Mouse (Mus musculus): ENCODE data around the gene Myt1. TPM values are rescaled to one million over a fixed set of nuclear protein-coding genes. Genes with fewer than 3 reads are reported as not detected.
A peak's percentile ranks its signal among the peaks of the same experiment; 100 is the strongest.

The Myt1 gene
- polyA plus RNA-seq (2014; fragmentation: Nextera tagmentation; extraction: Ambion mirVana): 0.77 and 1.3 TPM in 2 replicates

DNA sequence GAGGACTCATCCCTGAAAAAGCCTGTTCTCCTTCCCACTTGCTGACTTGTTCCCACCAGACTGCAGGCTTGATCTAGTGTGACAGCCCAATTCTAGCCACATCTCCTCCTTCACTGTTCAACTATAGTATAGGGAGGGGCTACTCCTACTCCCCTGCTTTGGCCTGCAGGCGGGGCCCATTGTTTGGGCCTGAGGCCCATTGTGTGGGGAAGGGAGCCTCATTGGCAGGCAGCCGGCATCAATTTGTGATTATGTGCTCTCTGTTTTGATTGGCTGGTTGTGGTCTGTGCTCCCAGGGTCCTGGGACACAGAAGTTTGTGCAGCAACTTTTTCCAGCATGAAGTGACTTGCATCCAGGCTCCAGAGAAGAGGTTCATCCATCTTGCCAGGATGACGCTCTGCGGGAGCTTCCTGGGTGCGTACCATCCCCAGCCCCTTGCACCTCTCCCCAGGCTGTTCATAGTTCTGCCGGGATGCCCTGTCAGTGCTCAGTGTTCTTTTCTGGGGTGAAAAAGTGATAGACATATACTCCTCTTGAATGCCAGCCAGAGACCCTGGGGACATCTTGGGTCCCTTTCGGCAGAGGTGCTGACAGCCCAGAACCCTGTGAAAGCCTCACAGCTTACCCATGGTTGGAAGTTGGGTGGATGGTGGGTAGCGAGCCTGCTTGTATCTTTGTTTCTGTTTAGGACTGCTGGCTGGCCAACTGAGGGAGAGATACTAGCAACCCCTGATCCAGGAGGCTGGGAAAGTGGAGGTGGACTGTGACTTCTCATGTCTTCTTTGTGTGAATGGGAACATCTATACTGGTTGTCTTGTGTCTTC, at the start of gene Myt1:
Myt1 (plus strand) TSS at position 327 of the 825 bp plus-strand sequence.
- Histone ChIP-seq H3K27me3 (replicated peaks; ENCODE audit: control insufficient read depth, insufficient read depth, low read length) (no peaks in the 10 kb centered on the region), H3K27ac (replicated peaks; ENCODE audit: low read depth, low read length) (no peak within 1 kb of the TSS), H3K4me2 (ENCODE audit: low read depth, low read length) (0 out of 2 replicates have a peak within 1 kb of the TSS, but pooled peaks have one; percentile 19), H3K4me3 (ENCODE audit: low read depth, low read length) (no peak within 1 kb of the TSS), H3K9ac (ENCODE audit: low read depth, low read length) (no peak within 1 kb of the TSS), H3K36me3 (ENCODE audit: control insufficient read depth, insufficient read depth, low read length) (no peaks in the 10 kb centered on the region), H3K9me3 (ENCODE audit: control insufficient read depth, low read length) (no peaks in the 10 kb centered on the region), H3K4me1 (ENCODE audit: control insufficient read depth, insufficient read depth, low read length) (0 out of 2 replicates have a peak, but pooled peaks cover 4% of the 10 kb centered on the region)
- DNase-seq (ENCODE audit: low spot score) (peak; percentile 73), ATAC-seq (ENCODE audit: low read depth) (peak; percentile 58)
- WGBS: 39% methylated on average over 8 of the region's 8 CpGs

DNA sequence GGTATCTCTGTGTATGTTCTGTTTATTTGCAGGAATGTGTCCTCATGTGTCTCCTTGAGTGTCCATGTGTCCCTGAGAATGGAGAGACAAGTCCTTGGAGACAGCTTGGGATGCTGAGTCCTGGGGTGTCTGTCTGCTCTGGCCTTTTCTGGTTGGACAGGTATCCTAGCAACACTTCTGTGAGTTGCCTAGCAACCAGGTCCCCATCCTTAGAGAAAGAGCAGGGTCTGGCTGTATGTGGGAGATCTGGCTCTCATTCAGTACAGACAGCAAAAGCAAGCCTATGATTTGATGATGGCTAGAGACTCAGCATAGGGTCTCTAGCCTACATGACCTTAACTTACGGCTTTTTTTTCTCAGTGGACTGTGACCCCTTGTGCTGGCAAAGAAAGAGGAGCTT, 49.4 kb upstream of the Myt1 start:
- Histone ChIP-seq H3K27me3 (replicated peaks; ENCODE audit: control insufficient read depth, insufficient read depth, low read length) (no peaks in the 10 kb centered on the region), H3K9ac (ENCODE audit: low read depth, low read length) (no peak overlapping the region), H3K36me3 (ENCODE audit: control insufficient read depth, insufficient read depth, low read length) (no peaks in the 10 kb centered on the region), H3K27ac (replicated peaks; ENCODE audit: low read depth, low read length) (no peak overlapping the region), H3K4me2 (ENCODE audit: low read depth, low read length) (no peak overlapping the region), H3K4me3 (ENCODE audit: low read depth, low read length) (no peak overlapping the region), H3K4me1 (ENCODE audit: control insufficient read depth, insufficient read depth, low read length) (peaks cover 5% of the 10 kb centered on the region; the same call in 1 of the 2 replicates), H3K9me3 (ENCODE audit: control insufficient read depth, low read length) (no peaks in the 10 kb centered on the region)
- 81% methylated on average over 1 of the region's 1 CpGs for WGBS
- DNase-seq (ENCODE audit: low spot score) (no peak), ATAC-seq (ENCODE audit: low read depth) (no peak)

DNA sequence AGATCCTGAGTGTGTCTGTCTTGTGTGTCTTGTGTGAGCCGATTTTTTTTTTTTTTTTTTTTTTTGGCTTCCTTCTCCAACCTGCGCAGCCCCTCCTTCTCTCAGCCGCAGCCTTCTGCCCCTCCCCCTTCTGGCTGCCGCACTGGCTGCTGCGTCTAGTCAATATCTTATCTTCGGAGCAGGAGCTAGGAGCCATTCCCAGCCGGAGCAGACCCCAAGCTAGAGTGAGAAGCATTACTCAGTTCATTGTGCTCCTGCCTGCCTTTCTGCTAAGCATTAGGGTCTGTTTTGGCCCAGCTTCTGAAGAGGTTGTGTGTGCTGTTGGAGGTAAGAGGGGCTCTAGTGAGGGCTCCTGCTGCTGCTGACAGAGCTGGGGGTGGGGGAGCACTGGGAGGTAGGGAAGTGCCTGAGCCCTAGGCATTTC, 48.2 kb upstream of the Myt1 start, which contains the start of gene Oprl1:
Oprl1 (plus strand) TSS at position 114 of the 424 bp plus-strand sequence.
- DNase-seq (ENCODE audit: low spot score) (peak; percentile 50), ATAC-seq (ENCODE audit: low read depth) (peak; percentile 57; the same call in 1 of the 2 replicates)
- H3K4me1 ChIP-seq (ENCODE audit: control insufficient read depth, insufficient read depth, low read length): peaks cover 5% of the 10 kb centered on the region; the same call in 1 of the 2 replicates
- H3K27ac ChIP-seq (replicated peaks; ENCODE audit: low read depth, low read length): no peak within 1 kb of the TSS
- peak within 1 kb of the TSS; percentile 54 for H3K9ac ChIP-seq (ENCODE audit: low read depth, low read length)
- no peaks in the 10 kb centered on the region for H3K27me3 ChIP-seq (replicated peaks; ENCODE audit: control insufficient read depth, insufficient read depth, low read length)
- 0% methylated on average over 7 of the region's 7 CpGs for WGBS
- no peaks in the 10 kb centered on the region for H3K36me3 ChIP-seq (ENCODE audit: control insufficient read depth, insufficient read depth, low read length)
- H3K4me3 ChIP-seq (ENCODE audit: low read depth, low read length): peak within 1 kb of the TSS; percentile 17; the same call in 1 of the 2 replicates
- no peaks in the 10 kb centered on the region for H3K9me3 ChIP-seq (ENCODE audit: control insufficient read depth, low read length)
- peak within 1 kb of the TSS; percentile 37 for H3K4me2 ChIP-seq (ENCODE audit: low read depth, low read length)

DNA sequence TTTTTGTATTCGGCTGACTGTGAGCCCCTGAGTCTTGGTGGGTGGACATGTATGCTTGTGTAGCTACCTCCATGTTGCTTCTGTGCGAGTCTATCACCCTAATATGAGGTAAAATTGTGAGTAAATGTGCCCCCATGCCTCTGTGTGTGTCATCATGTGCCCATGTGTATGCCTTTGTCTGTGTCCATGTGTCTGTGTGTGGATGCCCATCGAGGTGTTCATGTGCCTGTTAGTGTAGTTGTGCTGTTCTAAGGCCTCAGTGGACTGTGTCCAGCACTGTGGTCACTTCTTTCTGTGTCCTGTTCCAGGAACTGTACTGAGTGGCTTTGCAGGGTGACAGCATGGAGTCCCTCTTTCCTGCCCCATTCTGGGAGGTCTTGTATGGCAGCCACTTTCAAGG, 47.8 kb upstream of the Myt1 start:
- Histone ChIP-seq H3K4me2 (ENCODE audit: low read depth, low read length) (peak overlapping the region; percentile 37), H3K4me3 (ENCODE audit: low read depth, low read length) (peak overlapping the region; percentile 17; the same call in 1 of the 2 replicates), H3K27me3 (replicated peaks; ENCODE audit: control insufficient read depth, insufficient read depth, low read length) (no peaks in the 10 kb centered on the region), H3K27ac (replicated peaks; ENCODE audit: low read depth, low read length) (no peak overlapping the region), H3K9ac (ENCODE audit: low read depth, low read length) (peak overlapping the region; percentile 54), H3K4me1 (ENCODE audit: control insufficient read depth, insufficient read depth, low read length) (peaks cover 5% of the 10 kb centered on the region; the same call in 1 of the 2 replicates), H3K36me3 (ENCODE audit: control insufficient read depth, insufficient read depth, low read length) (no peaks in the 10 kb centered on the region), H3K9me3 (ENCODE audit: control insufficient read depth, low read length) (no peaks in the 10 kb centered on the region)
- 52% methylated on average over 3 of the region's 3 CpGs for WGBS
- no peak for DNase-seq (ENCODE audit: low spot score)
- ATAC-seq (ENCODE audit: low read depth): no peak

DNA sequence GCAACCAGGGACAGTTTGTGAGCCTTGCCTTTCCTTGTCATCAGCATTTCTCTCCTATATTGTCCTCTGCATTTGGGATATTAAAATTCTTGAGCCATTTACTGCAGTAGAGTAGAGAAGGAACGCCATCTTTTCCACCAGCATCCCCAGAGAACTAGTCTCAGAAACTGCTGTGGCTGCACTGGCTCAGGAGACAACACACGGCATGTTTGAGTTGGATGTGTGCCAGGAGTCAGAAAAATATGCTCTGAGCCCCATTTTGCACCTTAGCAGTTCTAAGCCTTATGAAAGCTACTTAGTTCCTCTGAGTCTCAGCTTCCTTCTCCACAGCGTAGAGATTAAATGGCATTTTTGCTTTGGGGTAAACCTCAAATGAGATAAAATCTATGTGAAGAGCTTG, 46.1 kb upstream of the Myt1 start:
- H3K4me3 ChIP-seq (ENCODE audit: low read depth, low read length): no peak overlapping the region
- H3K27me3 ChIP-seq (replicated peaks; ENCODE audit: control insufficient read depth, insufficient read depth, low read length): no peaks in the 10 kb centered on the region
- no peaks in the 10 kb centered on the region for H3K36me3 ChIP-seq (ENCODE audit: control insufficient read depth, insufficient read depth, low read length)
- H3K4me2 ChIP-seq (ENCODE audit: low read depth, low read length): no peak overlapping the region
- no peaks in the 10 kb centered on the region for H3K9me3 ChIP-seq (ENCODE audit: control insufficient read depth, low read length)
- H3K27ac ChIP-seq (replicated peaks; ENCODE audit: low read depth, low read length): no peak overlapping the region
- no peak overlapping the region for H3K9ac ChIP-seq (ENCODE audit: low read depth, low read length)
- DNase-seq (ENCODE audit: low spot score) (peak; percentile 36), ATAC-seq (ENCODE audit: low read depth) (no peak)
- WGBS: 32% methylated on average over 3 of the region's 3 CpGs
- H3K4me1 ChIP-seq (ENCODE audit: control insufficient read depth, insufficient read depth, low read length): peaks cover 5% of the 10 kb centered on the region; the same call in 1 of the 2 replicates

DNA sequence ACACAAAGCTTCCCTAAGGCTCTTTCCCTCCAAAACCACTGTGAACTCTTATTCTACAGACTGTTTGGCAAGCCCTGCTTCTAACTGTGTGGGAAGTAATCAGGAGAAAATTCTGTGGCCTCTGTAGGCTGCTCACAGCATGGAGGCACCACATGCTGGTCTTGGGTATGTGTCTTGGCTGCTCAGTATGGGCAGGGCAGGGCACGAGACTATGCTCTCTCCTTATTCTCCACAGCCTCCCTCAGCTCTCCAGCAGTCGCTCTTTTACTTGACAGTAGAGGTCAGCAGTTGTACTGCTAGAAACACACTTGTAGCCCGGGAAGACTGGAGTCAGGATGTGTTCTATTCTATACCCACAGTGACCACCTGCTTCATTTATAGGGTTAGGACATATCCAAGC, 43.1 kb upstream of the Myt1 start:
- ATAC-seq (ENCODE audit: low read depth) (no peak), DNase-seq (ENCODE audit: low spot score) (no peak)
- no peak overlapping the region for H3K4me3 ChIP-seq (ENCODE audit: low read depth, low read length)
- no peak overlapping the region for H3K4me2 ChIP-seq (ENCODE audit: low read depth, low read length)
- no peaks in the 10 kb centered on the region for H3K9me3 ChIP-seq (ENCODE audit: control insufficient read depth, low read length)
- H3K27me3 ChIP-seq (replicated peaks; ENCODE audit: control insufficient read depth, insufficient read depth, low read length): no peaks in the 10 kb centered on the region
- peaks cover 4% of the 10 kb centered on the region; the same call in 1 of the 2 replicates for H3K4me1 ChIP-seq (ENCODE audit: control insufficient read depth, insufficient read depth, low read length)
- no peaks in the 10 kb centered on the region for H3K36me3 ChIP-seq (ENCODE audit: control insufficient read depth, insufficient read depth, low read length)
- H3K27ac ChIP-seq (replicated peaks; ENCODE audit: low read depth, low read length): no peak overlapping the region
- 26% methylated on average over 3 of the region's 3 CpGs for WGBS
- no peak overlapping the region for H3K9ac ChIP-seq (ENCODE audit: low read depth, low read length)

DNA sequence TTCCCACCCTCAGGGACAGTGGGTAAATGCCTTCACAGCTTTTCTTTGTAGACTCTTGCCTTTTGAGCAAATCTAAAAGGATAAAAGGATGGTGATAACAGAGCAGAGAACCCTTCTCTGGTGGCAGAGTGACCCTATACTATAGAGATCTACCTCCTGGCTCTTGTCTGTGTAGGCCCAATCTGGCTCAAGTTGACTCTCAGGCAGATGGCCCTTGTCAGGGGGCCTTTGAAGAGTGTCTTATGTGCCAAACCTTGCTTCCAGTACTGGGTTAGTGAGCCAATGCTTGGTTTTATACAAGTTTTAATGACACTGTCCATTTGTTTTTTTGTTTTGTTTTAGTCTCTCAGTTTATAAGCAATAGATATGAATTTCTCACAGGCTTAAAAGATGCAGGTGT, 41.9 kb upstream of the Myt1 start:
- Histone ChIP-seq H3K9ac (ENCODE audit: low read depth, low read length) (no peak overlapping the region), H3K27me3 (replicated peaks; ENCODE audit: control insufficient read depth, insufficient read depth, low read length) (no peaks in the 10 kb centered on the region), H3K36me3 (ENCODE audit: control insufficient read depth, insufficient read depth, low read length) (no peaks in the 10 kb centered on the region), H3K4me3 (ENCODE audit: low read depth, low read length) (no peak overlapping the region), H3K9me3 (ENCODE audit: control insufficient read depth, low read length) (no peaks in the 10 kb centered on the region), H3K4me1 (ENCODE audit: control insufficient read depth, insufficient read depth, low read length) (no peaks in the 10 kb centered on the region), H3K27ac (replicated peaks; ENCODE audit: low read depth, low read length) (no peak overlapping the region), H3K4me2 (ENCODE audit: low read depth, low read length) (no peak overlapping the region)
- ATAC-seq (ENCODE audit: low read depth): no peak
- no peak for DNase-seq (ENCODE audit: low spot score)

DNA sequence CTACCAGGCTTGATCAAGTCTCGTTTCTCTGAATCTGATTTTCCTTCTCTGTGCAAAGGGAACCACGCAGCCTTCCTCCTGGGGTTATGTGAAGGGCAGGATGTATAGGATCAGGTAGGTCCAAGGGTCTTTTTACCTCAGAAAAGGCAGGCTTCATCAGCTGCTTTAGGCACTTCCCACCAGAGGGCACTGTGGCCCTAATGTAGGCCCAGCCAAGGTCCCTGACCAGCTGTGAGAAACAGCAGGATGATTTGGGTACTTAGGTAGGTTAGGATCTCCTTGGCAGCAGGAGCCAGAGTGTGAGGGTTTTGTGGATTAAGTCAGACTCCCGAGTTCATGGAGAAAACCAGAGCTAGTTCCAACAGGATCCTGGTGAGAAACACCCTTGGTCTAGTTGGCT, 40.9 kb upstream of the Myt1 start:
- 4% methylated on average over 3 of the region's 3 CpGs for WGBS
- H3K27me3 ChIP-seq (replicated peaks; ENCODE audit: control insufficient read depth, insufficient read depth, low read length): no peaks in the 10 kb centered on the region
- no peak overlapping the region for H3K27ac ChIP-seq (replicated peaks; ENCODE audit: low read depth, low read length)
- no peaks in the 10 kb centered on the region for H3K9me3 ChIP-seq (ENCODE audit: control insufficient read depth, low read length)
- no peak overlapping the region for H3K4me2 ChIP-seq (ENCODE audit: low read depth, low read length)
- H3K9ac ChIP-seq (ENCODE audit: low read depth, low read length): no peak overlapping the region
- 0 out of 2 replicates have a peak, but pooled peaks have one; percentile 33 for ATAC-seq (ENCODE audit: low read depth)
- H3K4me3 ChIP-seq (ENCODE audit: low read depth, low read length): no peak overlapping the region
- H3K36me3 ChIP-seq (ENCODE audit: control insufficient read depth, insufficient read depth, low read length): no peaks in the 10 kb centered on the region
- peak; percentile 29 for DNase-seq (ENCODE audit: low spot score)
- H3K4me1 ChIP-seq (ENCODE audit: control insufficient read depth, insufficient read depth, low read length): no peaks in the 10 kb centered on the region

All from embryonic facial prominence, embryonic 14.5 days (tissue).